Mouse (Mus musculus) G1E-ER4 (cell line): Measurements from ENCODE around the gene Cd3g. TPM values are rescaled to one million over a fixed set of nuclear protein-coding genes. Genes with fewer than 3 reads are reported as not detected.

Source experiments
- GATA1 ChIP-seq: IDR thresholded peaks from one replicate; pipeline ENCODE4 v1.8.0; 2012; ENCODE audit warnings: low read length, inconsistent platforms
- polyA plus RNA-seq: library from polyadenylated mRNA; stranded (reverse); fragments of >175 nt; gene quantifications from 2 replicates; pipeline ENCODE4 v1.2.3, GENCODE M21; 2012

The Cd3g gene
- polyA plus RNA-seq, 1 experiment: 0.05 TPM

GRCm38 (mm10) chr9:44996590-44996989, 16.4 kb upstream of the Cd3g start:
- TF ChIP-seq GATA1: no peak

GRCm38 (mm10) chr9:44994962-44995361, 14.7 kb upstream of the Cd3g start:
- no peak for TF ChIP-seq GATA1

GRCm38 (mm10) chr9:44993268-44993667, 13.0 kb upstream of the Cd3g start:
- TF ChIP-seq GATA1: no peak

- no peak for TF ChIP-seq GATA1
Measured at GRCm38 (mm10) chr9:44992271-44992670, 12.0 kb upstream of the Cd3g start.

DNA sequence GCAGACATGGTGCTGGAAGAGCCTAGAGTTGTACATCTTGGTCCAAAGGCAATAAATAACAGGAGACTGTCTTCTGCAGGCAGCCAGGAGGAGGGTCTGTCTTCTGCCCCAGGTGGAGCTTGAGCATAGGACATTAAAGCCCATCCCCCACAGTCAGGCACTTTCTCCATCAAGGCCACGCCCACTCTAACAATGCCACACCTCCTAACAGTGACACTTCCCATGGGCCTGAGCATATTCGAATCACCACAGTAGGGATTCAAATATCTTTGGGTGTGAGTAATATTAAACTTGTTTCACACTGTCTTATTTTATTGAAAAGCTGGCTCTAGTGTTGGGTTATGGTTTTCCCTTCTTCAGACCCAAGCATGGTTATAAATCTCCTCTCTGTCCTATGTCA, 11.6 kb upstream of the Cd3g start:
- no peak for TF ChIP-seq GATA1

DNA sequence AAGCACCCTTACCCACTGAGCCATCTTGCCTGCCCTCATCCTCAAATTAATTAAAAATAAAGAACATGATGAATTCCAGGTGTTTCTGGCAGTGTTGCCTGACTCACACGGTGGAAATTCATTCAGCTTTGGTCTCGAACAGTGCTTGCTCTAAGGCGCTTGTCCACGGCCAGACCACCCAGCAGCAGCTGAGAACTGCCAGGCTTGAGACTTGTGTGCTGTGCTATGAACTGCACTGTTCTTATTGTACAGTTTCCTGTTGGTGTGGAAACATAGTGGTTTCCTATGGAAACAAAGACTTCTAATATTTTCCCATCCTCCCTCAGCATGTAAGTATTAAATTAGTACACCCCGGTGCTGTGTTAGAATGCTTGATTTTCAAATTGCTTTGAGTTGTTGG, 6.7 kb upstream of the Cd3g start:
- TF ChIP-seq GATA1: no peak

- TF ChIP-seq GATA1: no peak
Measured at GRCm38 (mm10) chr9:44986242-44986781, 6.1 kb upstream of the Cd3g start.

DNA sequence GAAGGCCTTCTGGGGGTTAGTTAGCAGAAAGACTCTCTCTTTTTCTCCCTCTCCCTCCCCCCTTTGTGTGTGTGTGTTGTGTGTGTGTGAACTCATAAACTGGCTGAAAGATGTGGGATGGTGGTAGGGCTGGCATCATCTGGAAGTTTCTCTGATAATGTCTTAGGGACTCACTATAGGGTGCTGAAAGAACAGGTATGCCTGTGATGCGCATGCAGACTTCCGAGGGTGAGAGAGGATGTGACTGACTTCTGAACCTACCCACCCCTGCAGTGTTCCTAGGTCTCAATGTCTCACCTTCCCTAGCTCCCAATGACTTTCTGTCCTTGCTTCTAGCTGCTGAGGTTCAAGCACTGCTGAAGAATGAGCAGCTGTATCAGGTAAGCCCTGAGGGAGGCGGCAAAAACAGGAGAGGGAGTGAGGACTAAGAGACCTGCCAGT, 5.5 kb upstream of the Cd3g start:
- TF ChIP-seq GATA1: no peak

DNA sequence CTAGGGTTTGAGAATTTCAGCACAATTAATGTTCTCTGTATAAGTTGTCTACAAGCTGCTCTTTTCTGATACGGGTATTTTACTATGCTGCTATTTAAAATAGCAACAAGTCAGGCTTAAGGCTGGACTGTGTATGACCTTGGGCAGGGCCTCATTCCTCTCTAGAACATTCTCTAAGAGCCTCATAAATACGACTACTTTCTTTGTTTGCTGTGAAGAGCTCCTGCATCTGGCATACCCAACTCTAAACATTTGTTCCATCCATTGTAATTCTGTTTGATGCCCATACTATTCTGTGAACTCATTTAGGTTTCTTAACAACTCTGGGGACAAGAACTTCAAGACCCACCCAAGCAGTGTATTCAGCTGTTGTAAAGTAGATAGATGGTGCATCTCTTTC, 2.8 kb upstream of the Cd3g start:
- no peak for TF ChIP-seq GATA1

- TF ChIP-seq GATA1: no peak
Measured at GRCm38 (mm10) chr9:44982531-44982930, 2.3 kb upstream of the Cd3g start.

- no peak for TF ChIP-seq GATA1
Measured at GRCm38 (mm10) chr9:44982081-44982480, 1.9 kb upstream of the Cd3g start.

- no peak for TF ChIP-seq GATA1
Measured at GRCm38 (mm10) chr9:44981676-44982075, 1.4 kb upstream of the Cd3g start, which contains the start of gene Cd3d. Gene Cd3d, plus strand, starts transcription at chr9:44981786.

DNA sequence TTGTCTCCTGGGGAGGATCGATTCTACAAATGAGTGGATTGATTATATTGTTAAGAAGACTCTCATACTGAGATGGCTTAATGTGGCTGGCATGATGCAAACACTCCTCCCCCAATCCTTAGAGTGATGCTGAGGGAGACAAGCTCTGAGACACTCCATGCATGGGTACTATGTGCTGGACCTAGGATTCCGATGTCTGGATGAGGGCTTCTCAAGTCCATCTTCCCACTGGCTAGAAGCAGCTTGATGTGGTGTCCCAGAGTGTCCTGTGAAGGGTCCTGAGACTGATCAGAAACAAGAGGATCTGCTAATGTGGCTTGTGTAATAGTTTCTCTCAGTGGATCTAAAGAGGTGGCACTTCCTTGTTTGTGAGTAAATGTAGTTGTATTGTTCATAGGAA, 873 bp upstream of the Cd3g start:
- TF ChIP-seq GATA1: no peak

DNA sequence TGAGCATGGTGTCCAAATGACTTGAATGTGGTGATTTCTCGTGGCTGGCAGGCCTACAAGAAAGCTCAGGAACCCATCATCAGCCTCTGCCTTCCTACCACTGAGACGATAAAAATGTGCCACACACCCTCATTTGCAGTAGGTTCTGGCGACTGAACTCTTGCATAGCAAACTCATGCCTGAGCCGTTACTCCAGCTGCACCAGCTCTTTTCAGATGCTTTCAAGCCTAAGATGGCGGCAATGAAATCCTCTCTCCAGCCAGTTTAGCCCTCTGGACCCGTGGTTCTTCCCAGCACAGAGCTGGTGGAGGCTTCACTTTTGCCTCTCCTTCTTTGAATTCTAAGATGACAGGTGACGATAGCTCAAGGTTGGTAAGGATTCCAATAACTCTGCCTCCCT, 425 bp downstream of the Cd3g start:
- no peak for TF ChIP-seq GATA1

GRCm38 (mm10) chr9:44977813-44978212, 2.4 kb downstream of the Cd3g start:
- no peak for TF ChIP-seq GATA1

- no peak for TF ChIP-seq GATA1
Measured at GRCm38 (mm10) chr9:44969450-44969849, 10.8 kb downstream of the Cd3g start.

DNA sequence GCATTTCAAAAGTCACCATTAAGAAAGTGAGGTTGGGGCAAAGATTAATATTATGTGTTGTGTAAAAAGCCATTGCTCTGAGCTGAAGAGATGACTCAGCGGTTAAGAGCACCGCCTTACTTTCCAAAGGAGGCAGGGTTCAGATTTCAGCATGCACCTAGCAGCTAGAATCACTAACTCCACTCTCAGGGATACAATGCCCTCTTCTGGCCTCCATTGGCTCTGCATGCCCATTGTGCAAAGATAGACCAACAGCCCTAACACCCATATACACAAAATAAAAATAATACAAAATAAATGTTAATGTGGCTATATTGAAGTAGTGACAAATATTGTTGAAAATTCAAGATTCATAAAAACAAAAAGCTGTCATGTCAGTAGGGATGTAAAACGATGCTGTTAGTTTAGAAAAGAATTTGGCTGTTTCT, 13.4 kb downstream of the Cd3g start:
- TF ChIP-seq GATA1: no peak

GRCm38 (mm10) chr9:44965833-44966466, 14.3 kb downstream of the Cd3g start:
- no peak for TF ChIP-seq GATA1
